Mouse (Mus musculus): ENCODE data around the gene Mxd1.

The Mxd1 gene

GRCm38 (mm10) chr6:86646143-86646542 is 22.8 kb downstream of the Mxd1 start:
- in situ Hi-C loops (cut with MboI, MseI), result no loop called here

GRCm38 (mm10) chr6:86645551-86645950 is 23.4 kb downstream of the Mxd1 start:
- in situ Hi-C loops (cut with MboI, MseI), result no loop called here

DNA sequence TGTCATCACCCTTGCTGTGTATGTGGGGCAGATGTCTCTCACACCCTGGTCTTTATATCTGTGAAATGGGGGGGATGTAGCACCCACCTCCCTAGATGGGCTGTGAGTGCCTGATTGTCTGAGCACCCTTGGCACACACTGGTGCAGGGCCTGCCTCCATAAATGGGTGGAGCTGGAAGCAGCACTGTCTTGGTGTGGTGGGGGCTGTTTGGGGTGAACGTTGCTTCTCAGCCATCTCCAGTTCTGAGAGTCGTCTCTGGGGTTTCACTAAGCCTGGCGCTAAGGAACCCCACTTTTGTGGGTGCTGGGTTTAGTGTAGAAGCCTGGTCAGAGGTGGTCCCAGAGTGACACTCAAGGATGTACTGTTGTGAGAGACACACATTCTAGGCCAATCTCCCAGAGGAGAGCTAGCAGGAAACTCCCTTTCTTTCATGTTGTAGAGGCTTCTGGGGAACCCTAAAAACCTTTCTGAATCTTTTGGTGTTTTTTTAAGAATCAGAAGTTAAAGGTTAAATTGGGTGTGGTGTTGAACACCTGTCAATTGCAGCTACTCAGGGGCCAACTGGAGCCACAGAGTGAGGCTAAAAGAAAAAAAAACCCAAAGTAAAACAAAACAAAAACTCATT is 24.1 kb downstream of the Mxd1 start:
- in situ Hi-C loops (cut with MboI, MseI), result no loop called here

DNA sequence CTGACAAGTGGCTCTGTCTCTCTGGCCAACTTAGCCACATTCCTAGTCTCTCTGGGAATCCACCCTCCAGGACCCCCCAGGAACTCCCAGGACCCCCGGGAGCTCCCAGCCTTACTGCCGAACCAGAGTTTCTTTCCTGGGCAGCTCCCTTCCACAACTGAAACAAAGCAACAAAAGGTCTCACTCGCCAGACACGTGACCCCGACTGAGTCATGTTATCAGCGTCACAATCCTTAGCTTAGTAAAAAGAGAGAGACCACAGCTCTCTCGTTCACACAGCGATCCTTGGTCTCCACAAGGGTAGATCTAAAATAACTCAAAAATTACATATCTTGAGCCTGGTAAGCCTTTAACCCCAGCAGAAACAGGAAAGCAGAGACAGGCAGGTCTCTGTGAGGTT is 27.2 kb downstream of the Mxd1 start:
- in situ Hi-C loops (cut with MboI, MseI), result no loop called here

GRCm38 (mm10) chr6:86640776-86641175 is 28.2 kb downstream of the Mxd1 start:
- in situ Hi-C loops (cut with MboI, MseI), result no loop called here

- in situ Hi-C loops (cut with MboI, MseI), result no loop called here
Measured at GRCm38 (mm10) chr6:86640161-86640560, 28.8 kb downstream of the Mxd1 start.

DNA sequence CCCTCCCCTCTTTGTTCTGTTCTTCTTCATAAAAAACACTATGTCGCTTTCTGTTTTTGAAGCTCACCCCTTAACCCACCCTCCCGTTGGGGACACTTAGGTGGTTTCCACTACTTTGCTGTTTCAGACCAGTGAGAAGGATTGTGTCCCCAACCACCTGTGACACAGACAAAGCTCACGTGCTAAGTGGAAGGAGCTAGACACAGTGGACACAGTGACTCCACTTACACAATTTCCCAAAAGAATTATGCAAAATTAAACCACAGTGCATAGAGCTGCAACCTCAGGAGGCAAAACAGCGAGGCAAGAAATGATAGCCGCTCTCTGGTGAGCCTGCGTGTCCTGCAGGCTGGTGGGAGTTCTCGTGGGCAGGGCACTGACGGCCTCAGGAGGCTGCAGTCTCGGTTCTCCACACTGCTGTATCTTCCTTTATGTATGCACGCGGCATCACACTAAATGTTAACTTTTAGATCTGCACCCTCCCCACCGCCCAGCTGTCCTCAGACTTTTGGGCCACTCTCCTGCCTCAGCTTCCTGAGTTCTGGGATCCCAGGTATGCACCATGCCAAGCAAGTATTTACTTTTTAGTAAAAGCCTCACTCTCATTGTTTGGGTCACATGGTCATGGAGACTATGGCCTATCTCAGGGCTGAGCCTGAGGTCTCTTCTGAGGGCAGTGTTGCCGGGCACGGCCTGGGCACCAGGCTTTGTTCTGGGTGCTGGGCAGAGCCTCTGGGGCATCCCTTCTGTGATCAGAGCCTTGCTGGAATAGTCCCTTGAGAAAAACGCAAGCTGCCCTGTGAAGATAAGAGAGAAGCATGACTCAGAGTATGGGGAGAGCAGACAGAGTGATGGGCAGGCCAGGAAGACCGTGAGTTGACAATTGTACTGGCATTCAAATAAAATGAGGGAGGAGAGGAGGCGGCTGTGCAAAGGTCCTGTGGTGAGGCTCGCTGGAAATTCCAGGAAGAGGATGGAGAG is 29.5 kb downstream of the Mxd1 start:
- in situ Hi-C loops (cut with MboI, MseI), result loop anchor here (10.0 kb wide), 1 partner anchor 725 kb away; no protein-coding TSS in a partner anchor

DNA sequence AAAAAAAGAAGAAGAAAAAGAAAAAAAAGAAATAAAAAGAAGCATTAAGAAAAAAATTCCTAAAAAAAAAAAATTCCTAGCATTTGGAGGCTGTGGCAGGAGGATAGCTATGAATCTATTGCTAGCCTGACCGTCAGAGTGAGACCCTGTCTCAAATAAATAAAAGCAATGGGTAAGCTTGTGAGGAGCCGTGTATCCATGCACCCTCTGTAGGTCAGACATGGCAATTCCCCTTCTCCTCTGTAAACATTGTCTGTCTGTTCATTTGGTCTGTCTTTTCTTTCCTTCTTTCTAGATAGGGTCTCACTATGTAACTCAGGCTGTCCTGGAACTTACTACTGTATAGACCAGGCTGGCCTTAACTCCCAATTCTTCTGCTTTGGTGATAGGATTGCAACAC is 30.5 kb downstream of the Mxd1 start:
- in situ Hi-C loops (cut with MboI, MseI), result loop anchor here (10.0 kb wide), 1 partner anchor 726 kb away; no protein-coding TSS in a partner anchor

DNA sequence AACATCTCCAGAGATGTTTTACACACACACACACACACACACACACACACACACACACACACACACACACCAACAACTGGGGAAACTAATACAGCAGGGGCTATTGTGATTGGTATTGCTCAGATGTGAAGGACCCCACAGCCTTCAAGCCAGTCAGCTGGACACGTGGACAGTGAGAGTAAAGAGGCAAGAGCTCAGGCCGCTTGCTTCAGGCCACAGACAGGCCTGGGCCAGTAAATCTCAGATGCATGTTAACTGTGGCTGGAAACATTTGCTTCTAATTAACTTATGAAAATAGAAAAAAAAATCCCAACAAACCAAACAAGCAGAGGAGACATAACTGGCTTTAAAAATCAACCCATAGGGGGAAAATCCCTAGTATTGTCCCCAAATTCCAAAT is 31.1 kb downstream of the Mxd1 start:
- in situ Hi-C loops (cut with MboI, MseI), result loop anchor here (10.0 kb wide), 1 partner anchor 727 kb away; no protein-coding TSS in a partner anchor

- in situ Hi-C loops (cut with MboI, MseI), result loop anchor here (10.0 kb wide), 1 partner anchor 727 kb away; no protein-coding TSS in a partner anchor
Measured at GRCm38 (mm10) chr6:86637171-86637835, 31.7 kb downstream of the Mxd1 start.

DNA sequence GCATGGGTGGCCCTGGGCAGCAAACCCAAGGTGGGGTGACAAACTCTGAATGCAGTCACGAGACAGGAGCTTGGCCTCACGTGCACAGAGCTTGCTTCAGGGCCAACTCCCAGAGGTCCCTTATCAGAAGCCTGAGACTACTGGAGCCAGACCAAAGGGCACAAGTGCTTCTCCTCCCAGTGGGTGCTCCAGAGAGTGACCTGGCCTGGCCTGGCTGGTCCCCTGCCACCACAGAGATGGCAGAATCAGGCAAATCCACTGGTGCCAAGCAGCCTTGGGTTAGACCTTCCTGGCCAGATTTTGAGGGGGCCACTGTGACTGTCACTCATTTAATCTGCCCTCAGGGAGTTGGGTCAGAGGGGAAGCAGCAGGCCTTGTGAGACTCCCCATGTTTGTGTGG is 32.5 kb downstream of the Mxd1 start:
- in situ Hi-C loops (cut with MboI, MseI), result loop anchor here (10.0 kb wide), 1 partner anchor 728 kb away; no protein-coding TSS in a partner anchor

DNA sequence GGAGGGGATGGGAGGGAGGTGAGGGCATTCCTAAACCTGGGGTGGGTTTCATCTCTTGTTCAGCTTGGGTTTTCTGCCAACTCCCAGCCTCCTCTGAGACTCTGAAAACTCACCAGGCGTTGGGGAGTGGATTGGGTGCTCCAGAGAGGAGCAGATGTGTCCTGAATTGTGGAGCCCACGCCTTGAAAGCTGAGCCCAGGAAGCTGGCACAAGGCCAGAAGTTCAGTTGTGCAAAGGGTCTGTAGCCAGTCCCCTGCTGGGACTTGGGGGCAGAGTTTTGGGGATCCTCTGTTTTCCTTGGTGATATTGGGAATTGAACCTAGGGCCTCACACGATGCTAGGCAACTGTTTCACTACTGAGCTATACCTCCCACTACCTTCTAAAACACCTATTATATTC is 38.8 kb downstream of the Mxd1 start:
- in situ Hi-C loops (cut with MboI, MseI), result loop anchor here (10.0 kb wide), 1 partner anchor 735 kb away; no protein-coding TSS in a partner anchor

GRCm38 (mm10) chr6:86627946-86628345 is 41.0 kb downstream of the Mxd1 start, which contains the start of gene Asprv1:
Gene Asprv1, plus strand, starts transcription at chr6:86628164.
- in situ Hi-C loops (cut with MboI, MseI), result no loop called here

DNA sequence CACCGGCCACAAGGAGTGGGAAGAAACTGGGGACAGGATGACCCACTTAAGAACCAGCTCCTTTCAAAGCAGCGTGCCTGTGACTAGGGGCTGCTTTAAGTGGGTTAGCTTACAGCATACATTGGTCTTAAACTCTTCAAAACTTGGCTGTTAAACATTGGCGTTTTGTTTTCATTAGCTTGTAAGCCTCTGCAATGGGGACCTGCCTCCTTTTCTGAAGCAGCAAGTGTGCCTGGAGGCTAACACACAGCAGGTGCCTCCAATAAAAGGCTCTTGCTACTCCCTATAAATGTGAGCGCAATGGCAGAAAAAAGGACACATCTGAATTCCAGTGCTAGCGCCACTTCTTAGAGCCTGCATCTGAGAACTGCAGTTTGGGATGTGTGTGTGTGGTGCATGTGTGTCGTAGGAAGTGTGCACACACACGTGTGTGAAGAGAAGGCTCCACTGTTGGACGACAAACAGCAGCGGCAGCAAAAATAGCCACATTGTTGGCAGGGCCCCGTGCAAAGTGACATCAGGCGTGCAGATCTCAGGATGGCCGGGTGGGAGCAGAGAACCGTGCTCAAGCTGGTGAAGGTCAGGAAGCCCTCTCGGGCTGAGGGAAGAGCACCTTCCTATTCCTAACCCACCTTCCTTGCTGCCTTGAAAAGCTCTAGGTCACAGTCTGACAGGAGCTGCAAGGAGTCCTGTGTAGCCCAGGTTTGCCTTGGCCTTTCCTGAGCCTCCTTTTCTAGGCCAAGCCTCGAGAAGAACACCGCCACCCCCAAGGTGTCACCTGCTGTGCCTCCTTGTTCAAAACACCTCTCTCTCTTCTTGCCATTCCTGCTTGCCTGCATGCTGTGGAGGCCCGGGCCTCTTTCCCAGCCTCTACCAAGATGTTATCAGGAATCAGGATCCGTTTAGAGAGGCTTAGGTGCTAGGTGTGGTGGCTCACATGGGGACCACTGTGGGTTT is 44.6 kb downstream of the Mxd1 start:
- in situ Hi-C loops (cut with MboI, MseI), result no loop called here

DNA sequence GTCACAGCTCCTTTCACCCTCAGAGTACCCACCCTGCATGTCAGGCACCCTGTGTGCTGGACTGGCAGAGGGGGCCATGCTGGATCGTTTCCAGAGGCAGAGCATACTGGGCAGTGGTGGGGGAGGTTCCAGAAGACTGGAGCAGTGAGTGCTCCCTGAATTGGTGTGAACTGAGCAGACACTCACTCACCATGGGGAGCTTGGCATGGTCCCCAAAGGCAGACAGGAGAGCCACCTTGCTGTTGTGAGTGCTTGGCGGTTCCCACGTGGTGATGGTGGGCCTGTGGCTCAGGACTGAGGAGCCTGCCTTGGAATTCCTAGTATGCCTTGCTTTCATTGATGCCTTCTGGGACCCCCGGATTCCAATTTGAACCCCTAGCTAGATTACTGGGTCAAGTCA is 45.8 kb downstream of the Mxd1 start:
- in situ Hi-C loops (cut with MboI, MseI), result no loop called here

DNA sequence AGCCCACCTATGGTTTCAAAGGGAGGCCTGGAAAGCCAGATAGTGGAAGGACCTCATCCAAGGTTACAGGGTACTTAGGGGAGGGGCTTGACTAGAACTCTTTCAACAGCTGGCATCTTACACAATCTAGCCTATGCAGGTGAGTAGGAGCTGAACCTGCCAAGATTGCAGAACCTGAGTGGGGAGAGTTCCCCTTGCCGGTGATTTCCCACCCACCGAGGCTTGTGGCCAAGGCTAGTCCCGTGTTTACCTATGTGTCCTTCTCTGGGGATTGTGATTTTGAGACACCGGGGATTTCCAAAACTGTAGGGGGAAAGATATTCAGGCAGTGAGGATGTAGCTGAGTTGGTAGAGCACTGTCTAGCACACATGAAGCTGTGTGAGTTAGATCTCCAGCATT is 53.7 kb downstream of the Mxd1 start:
- in situ Hi-C loops (cut with MboI, MseI), result no loop called here

- in situ Hi-C loops (cut with MboI, MseI), result no loop called here
Measured at GRCm38 (mm10) chr6:86610714-86611113, 58.2 kb downstream of the Mxd1 start.

- in situ Hi-C loops (cut with MboI, MseI), result no loop called here
Measured at GRCm38 (mm10) chr6:86609235-86609634, 59.7 kb downstream of the Mxd1 start.

DNA sequence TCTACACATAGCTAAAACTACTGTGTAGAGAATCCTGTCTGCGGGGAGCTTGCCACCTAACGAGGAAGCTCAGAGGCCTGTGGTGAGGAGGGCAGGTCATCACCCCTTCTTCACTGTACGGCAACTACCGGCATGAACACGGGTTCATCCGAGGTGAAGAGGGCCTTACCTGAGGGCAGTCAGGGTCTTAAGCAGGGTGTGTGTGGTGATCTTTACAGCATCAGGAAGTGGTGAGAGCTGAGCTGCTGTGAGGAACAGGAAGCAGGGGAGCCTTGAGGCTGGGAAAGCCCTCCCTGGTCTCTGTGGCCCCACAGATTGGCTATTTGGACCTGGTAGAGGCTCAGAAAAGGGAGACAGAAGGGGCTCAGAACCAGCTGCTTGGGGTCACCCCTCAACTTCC is 61.5 kb downstream of the Mxd1 start:
- in situ Hi-C loops (cut with MboI, MseI), result no loop called here

DNA sequence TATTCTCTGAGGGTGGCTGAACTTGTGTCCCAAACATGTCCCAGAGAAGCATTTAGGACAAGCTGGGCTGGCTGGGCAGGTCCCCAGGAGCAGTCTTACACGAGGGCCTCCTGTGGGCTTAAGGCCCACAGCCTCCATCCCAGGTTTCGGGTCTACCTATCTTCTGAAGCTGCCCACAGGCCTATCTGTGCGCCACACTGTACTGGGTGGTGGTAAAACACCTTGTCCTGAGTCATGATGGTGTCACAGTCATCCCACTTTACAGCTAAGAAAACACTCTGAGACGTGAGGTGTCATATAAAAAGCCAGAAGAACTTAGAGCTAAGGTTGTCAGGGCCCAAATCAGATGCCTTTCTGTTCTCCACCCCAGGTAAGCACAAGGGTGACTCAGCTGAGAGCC is 62.7 kb downstream of the Mxd1 start:
- in situ Hi-C loops (cut with MboI, MseI), result no loop called here

GRCm38 (mm10) chr6:86605260-86605659 is 63.7 kb downstream of the Mxd1 start:
- in situ Hi-C loops (cut with MboI, MseI), result no loop called here
